Mouse (Mus musculus) heart, embryonic 11.5 days (tissue): ENCODE data around the gene Dach1. TPM values are rescaled to one million over a fixed set of nuclear protein-coding genes. Genes with fewer than 3 reads are reported as not detected.
A peak's percentile ranks its signal among the peaks of the same experiment; 100 is the strongest.

Experiments used
- ATAC-seq: fragments of 200-750 bp; cut with Nextera tagmentation; replicated peaks from 2 replicates; pipeline ENCODE4 v1.8.0; 2017; ENCODE audit warnings: moderate library complexity; ENCODE audit not compliant: insufficient number of reproducible peaks, low FRiP score, low TSS enrichment
- H3K27ac ChIP-seq: fragments of 300-500 bp; sonication (generic); 2 replicates; pipeline ENCODE4 v1.5.1; 2014; ENCODE audit warnings: mild to moderate bottlenecking, low read depth, low read length
- H3K27me3 ChIP-seq: fragments of 300-500 bp; sonication (generic); 2 replicates; pipeline ENCODE4 v1.6.1; 2014; ENCODE audit warnings: mild to moderate bottlenecking, low read length, mixed read lengths; ENCODE audit not compliant: control insufficient read depth, insufficient read depth
- H3K36me3 ChIP-seq: fragments of 300-500 bp; sonication (generic); 2 replicates; pipeline ENCODE4 v1.6.1; 2014; ENCODE audit warnings: mild to moderate bottlenecking, low read length, moderate library complexity, mixed read lengths; ENCODE audit not compliant: control insufficient read depth, insufficient read depth
- H3K4me1 ChIP-seq: fragments of 300-500 bp; sonication (generic); 2 replicates; pipeline ENCODE4 v1.6.1; 2014; ENCODE audit warnings: low read length; ENCODE audit not compliant: control insufficient read depth, insufficient read depth
- H3K4me2 ChIP-seq: fragments of 300-500 bp; sonication (generic); 2 replicates; pipeline ENCODE4 v1.6.1; 2014; ENCODE audit warnings: mild to moderate bottlenecking, moderate library complexity
- H3K4me3 ChIP-seq: fragments of 300-500 bp; sonication (generic); 2 replicates; pipeline ENCODE4 v1.5.1; 2014; ENCODE audit warnings: low read depth, low read length
- H3K9ac ChIP-seq: fragments of 300-500 bp; sonication (generic); 2 replicates; pipeline ENCODE4 v1.6.1; 2014; ENCODE audit warnings: mild to moderate bottlenecking, low read depth, low read length, moderate library complexity
- H3K9me3 ChIP-seq: fragments of 300-500 bp; sonication (generic); replicated peaks from 2 replicates; pipeline ENCODE4 v1.6.1; 2016; ENCODE audit warnings: low read length; ENCODE audit not compliant: control insufficient read depth
- WGBS: fragments of 180-500 bp; shearing (Covaris S2); extraction: QIAGEN DNeasy Blood & Tissue Kit; methylation state at CpG from one replicate; pipeline ENCODE4 v1.1.7; 2014; ENCODE audit not compliant: insufficient replicate concordance; 5-methylcytosine and 5-hydroxymethylcytosine counted together
- polyA plus RNA-seq: library from polyadenylated mRNA; unstranded; fragments of >200 nt; fragmentation: Nextera tagmentation; extraction: Ambion mirVana; gene quantifications from 2 replicates; pipeline ENCODE4 v1.2.1, GENCODE M21; 2014

Gene Dach1
- polyA plus RNA-seq, 1 experiment from 2014 or later, result 3.8 TPM

GRCm38 (mm10) chr14:98087355-98087754 lies 82.2 kb downstream of the Dach1 start:
- H3K27ac ChIP-seq, result no peak overlapping the region
- WGBS, result 80% methylated on average over 2 of the region's 2 CpGs
- no peak overlapping the region for H3K4me2 ChIP-seq

GRCm38 (mm10) chr14:98086794-98087193 lies 82.8 kb downstream of the Dach1 start:
- Histone ChIP-seq H3K9me3 (no peaks in the 10 kb centered on the region), H3K4me3 (no peak overlapping the region), H3K27me3 (no peaks in the 10 kb centered on the region), H3K4me1 (no peaks in the 10 kb centered on the region), H3K27ac (no peak overlapping the region), H3K36me3 (no peaks in the 10 kb centered on the region), H3K4me2 (no peak overlapping the region), H3K9ac (no peak overlapping the region)
- ATAC-seq, result no peak
- WGBS, result 80% methylated on average over 4 of the region's 4 CpGs

More at GRCm38 (mm10) chr14:98087355-98087754, 82.2 kb downstream of the Dach1 start:
- Histone ChIP-seq H3K9me3 (no peaks in the 10 kb centered on the region), H3K27me3 (no peaks in the 10 kb centered on the region), H3K36me3 (no peaks in the 10 kb centered on the region), H3K4me1 (no peaks in the 10 kb centered on the region), H3K9ac (no peak overlapping the region), H3K4me3 (no peak overlapping the region)
- no peak for ATAC-seq

- 80% methylated on average over 5 of the region's 5 CpGs for whole genome bisulfite sequencing
These were observed 84.4 kb downstream of the Dach1 start for GRCm38 (mm10) chr14:98085141-98085540.

GRCm38 (mm10) chr14:98084720-98085119 lies 84.8 kb downstream of the Dach1 start:
- Histone ChIP-seq H3K27me3 (no peaks in the 10 kb centered on the region), H3K4me1 (no peaks in the 10 kb centered on the region), H3K4me2 (no peak overlapping the region), H3K9ac (no peak overlapping the region), H3K9me3 (no peaks in the 10 kb centered on the region), H3K27ac (no peak overlapping the region), H3K4me3 (no peak overlapping the region), H3K36me3 (no peaks in the 10 kb centered on the region)
- ATAC-seq, result no peak
- 76% methylated on average over 1 of the region's 1 CpGs for WGBS

More at GRCm38 (mm10) chr14:98085141-98085540, 84.4 kb downstream of the Dach1 start:
- Histone ChIP-seq H3K4me3 (no peak overlapping the region), H3K27ac (no peak overlapping the region), H3K27me3 (no peaks in the 10 kb centered on the region), H3K4me1 (no peaks in the 10 kb centered on the region), H3K4me2 (no peak overlapping the region), H3K9ac (no peak overlapping the region), H3K36me3 (no peaks in the 10 kb centered on the region), H3K9me3 (no peaks in the 10 kb centered on the region)
- ATAC-seq, result no peak

GRCm38 (mm10) chr14:98083419-98083818 lies 86.1 kb downstream of the Dach1 start:
- WGBS, result 50% methylated on average over 1 of the region's 1 CpGs

GRCm38 (mm10) chr14:98080014-98080413 lies 89.6 kb downstream of the Dach1 start:
- H3K9me3 ChIP-seq, result no peaks in the 10 kb centered on the region
- WGBS, result 72% methylated on average over 6 of the region's 6 CpGs
- no peaks in the 10 kb centered on the region for H3K36me3 ChIP-seq
- H3K9ac ChIP-seq, result no peak overlapping the region
- ATAC-seq, result no peak
- H3K27me3 ChIP-seq, result no peaks in the 10 kb centered on the region
- no peak overlapping the region for H3K4me2 ChIP-seq
- H3K27ac ChIP-seq, result no peak overlapping the region
- H3K4me1 ChIP-seq, result no peaks in the 10 kb centered on the region
- no peak overlapping the region for H3K4me3 ChIP-seq

More at GRCm38 (mm10) chr14:98083419-98083818, 86.1 kb downstream of the Dach1 start:
- Histone ChIP-seq H3K36me3 (no peaks in the 10 kb centered on the region), H3K9ac (no peak overlapping the region), H3K27ac (no peak overlapping the region), H3K4me2 (no peak overlapping the region), H3K4me3 (no peak overlapping the region), H3K27me3 (no peaks in the 10 kb centered on the region), H3K9me3 (no peaks in the 10 kb centered on the region), H3K4me1 (no peaks in the 10 kb centered on the region)
- ATAC-seq, result no peak

- Histone ChIP-seq H3K27me3 (no peaks in the 10 kb centered on the region), H3K36me3 (no peaks in the 10 kb centered on the region), H3K4me2 (no peak overlapping the region), H3K4me3 (no peak overlapping the region), H3K27ac (no peak overlapping the region), H3K9me3 (no peaks in the 10 kb centered on the region), H3K9ac (no peak overlapping the region), H3K4me1 (no peaks in the 10 kb centered on the region)
- no peak for ATAC-seq
These were observed 91.6 kb downstream of the Dach1 start for GRCm38 (mm10) chr14:98077996-98078395.

- Histone ChIP-seq H3K4me1 (peaks cover 14% of the 10 kb centered on the region), H3K27me3 (no peaks in the 10 kb centered on the region), H3K36me3 (no peaks in the 10 kb centered on the region), H3K9ac (no peak overlapping the region), H3K27ac (no peak overlapping the region), H3K4me2 (peak overlapping the region; percentile 47), H3K9me3 (no peaks in the 10 kb centered on the region), H3K4me3 (no peak overlapping the region)
- ATAC-seq, result no peak
- WGBS, result 65% methylated on average over 12 of the region's 12 CpGs
These were observed 96.0 kb downstream of the Dach1 start for GRCm38 (mm10) chr14:98073421-98074080.
